Mouse (Mus musculus) megakaryocyte progenitor cell, adult 5-6 weeks (primary cell): ENCODE measurements around the gene Coq8a. TPM values are rescaled to one million over a fixed set of nuclear protein-coding genes. Genes with fewer than 3 reads are reported as not detected.

Experiments used
- ATAC-seq: replicated peaks from 2 replicates; pipeline ENCODE4 v1.8.0; 2016; ENCODE audit warnings: mild to moderate bottlenecking, moderate TSS enrichment, inconsistent platforms; ENCODE audit not compliant: poor library complexity
- total RNA-seq, 2 experiments: library from RNA; stranded (forward) in 1 of 2; stranded (reverse) in 1 of 2; fragments of 157-497, 149-512 nt in 1 of 2; fragments of 200-1000 nt in 1 of 2; gene quantifications; 2 replicates each; pipeline versions ENCODE4 v1.2.3 to v1.2.4; 2015 to 2017

Coq8a gene
- total RNA-seq, 2 experiments from 2014 or later = 2.6 to 8.9 TPM

- ATAC-seq = no peak
Measured at GRCm38 (mm10) chr1:180178340-180178739, 21.1 kb downstream of the Coq8a start.

- no peak for ATAC-seq
Measured at GRCm38 (mm10) chr1:180176784-180177183, 22.6 kb downstream of the Coq8a start.

DNA sequence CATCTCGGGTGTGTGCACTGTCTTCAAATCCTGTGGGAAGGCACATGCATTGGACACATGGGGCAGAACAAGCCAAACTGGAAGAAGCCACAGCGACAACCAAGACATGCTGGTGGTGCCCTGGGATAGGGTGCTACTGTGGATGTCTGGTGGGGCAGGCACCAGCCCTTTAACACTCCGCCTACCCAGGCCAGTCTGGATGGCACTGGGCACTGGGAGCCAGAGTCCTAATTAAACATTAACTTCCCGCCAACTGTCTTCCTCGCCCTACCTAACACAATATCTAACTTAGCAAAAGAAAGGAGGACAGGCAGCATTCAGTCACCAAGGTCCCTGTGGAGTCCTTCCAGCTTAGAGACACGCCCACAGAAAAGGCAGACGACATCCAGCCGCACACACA, 23.8 kb downstream of the Coq8a start:
- no peak for ATAC-seq

DNA sequence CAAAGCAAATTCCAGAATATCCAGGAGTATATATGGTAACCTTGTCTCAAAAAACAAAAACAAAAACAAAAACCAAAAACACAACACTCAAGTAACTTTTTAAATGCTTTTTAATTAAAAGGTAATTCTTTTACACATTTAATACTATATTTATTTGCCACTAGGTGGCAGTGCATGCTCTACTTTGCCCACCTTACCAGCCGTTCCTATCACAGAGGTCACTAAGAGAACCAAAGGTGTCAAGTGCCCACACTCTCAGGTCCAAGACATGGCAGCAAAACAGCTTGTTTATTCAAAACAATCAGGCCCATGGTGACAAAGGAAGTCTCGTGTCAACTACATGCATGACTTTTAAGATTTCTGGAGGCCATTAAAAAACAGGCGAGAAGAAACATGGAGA, 24.2 kb downstream of the Coq8a start:
- peak; percentile 82 for ATAC-seq

GRCm38 (mm10) chr1:180174718-180175117, 24.7 kb downstream of the Coq8a start:
- no peak for ATAC-seq

DNA sequence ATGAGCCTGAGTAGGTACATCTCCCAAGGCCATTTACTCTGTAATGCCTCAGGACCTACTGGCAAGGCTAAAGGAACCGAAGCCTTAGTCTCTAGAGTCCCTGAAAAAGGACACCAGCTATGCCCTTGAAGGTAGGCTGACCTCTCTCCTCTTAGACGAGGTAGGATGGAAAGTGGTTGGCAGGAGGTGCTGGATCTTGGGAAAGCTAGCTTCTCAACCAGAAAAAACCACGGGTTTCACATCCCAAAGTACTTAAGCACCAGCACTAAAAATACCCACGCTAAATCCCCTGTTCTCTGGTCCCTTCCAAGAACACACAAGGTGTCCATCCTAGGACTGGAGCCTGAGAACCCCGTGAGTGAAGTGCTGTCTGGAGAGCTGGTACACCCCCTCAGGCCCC, 26.4 kb downstream of the Coq8a start:
- no peak for ATAC-seq

GRCm38 (mm10) chr1:180172600-180172999, 26.8 kb downstream of the Coq8a start:
- ATAC-seq = no peak

- no peak for ATAC-seq
Measured at GRCm38 (mm10) chr1:180171883-180172282, 27.5 kb downstream of the Coq8a start.

DNA sequence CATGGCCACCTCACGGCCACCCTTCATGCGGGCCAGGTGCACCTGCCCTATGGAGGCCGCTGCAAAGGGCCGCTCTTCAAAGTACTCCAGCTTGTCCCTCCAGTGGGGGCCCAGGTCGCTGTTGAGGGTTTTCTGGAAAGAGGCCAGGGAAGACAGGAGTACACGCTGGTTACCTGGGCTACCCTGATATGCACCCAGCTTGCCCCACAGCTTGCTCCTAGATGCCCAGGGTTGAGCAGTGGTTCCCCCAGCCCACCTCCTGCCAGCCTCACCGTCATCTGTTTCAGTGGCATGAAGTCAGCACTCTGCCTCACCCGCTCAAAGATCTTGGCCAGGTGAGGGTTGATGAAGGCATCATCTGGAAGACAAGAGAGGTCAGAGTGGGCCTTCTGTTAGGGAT, 29.3 kb downstream of the Coq8a start:
- no peak for ATAC-seq

GRCm38 (mm10) chr1:180169161-180169560, 30.2 kb downstream of the Coq8a start:
- no peak for ATAC-seq

GRCm38 (mm10) chr1:180168294-180168693, 31.1 kb downstream of the Coq8a start:
- ATAC-seq = no peak

DNA sequence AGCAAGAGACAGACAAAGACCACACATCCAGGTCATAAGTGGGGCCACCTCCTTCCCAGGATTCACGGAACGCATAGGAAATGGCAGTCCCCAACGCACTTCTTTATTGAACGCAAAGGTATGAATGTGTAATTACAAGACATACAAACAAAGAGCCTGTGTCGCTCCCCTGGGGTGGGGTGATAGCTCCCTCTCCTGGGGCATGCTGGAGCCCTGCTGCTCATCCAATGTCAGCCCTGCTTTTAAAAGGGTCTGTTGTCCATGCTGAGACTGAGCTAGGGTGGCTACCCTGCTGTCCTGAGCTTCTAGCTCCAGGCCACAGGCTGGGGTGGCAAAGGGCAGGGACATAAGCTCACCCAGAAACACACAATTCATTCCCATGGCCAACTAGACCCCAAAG, 32.9 kb downstream of the Coq8a start:
- 0 out of 2 replicates have a peak, but pooled peaks have one; percentile 31 for ATAC-seq

- no peak for ATAC-seq
Measured at GRCm38 (mm10) chr1:180162986-180163385, 36.4 kb downstream of the Coq8a start.

GRCm38 (mm10) chr1:180161566-180162355, 37.6 kb downstream of the Coq8a start:
- no peak for ATAC-seq

DNA sequence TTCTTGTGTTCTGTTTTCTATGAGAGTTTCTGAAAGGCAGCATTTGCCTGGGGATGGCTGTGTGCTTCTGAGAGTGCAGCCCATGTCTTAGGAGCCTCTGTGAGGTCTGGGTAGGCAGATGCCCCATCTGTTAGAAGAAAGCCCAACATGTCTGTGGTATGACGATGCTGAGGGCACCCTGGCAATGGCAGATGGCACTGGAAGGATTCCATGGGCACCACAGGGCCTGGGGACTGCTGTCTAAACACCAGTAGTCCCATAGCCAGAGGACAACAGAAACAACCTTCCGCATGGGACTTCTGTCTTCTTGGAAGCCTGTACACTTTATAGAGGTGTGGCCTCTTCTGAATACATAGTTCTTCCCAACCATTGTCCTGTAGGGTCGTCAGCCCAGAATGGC, 38.2 kb downstream of the Coq8a start:
- no peak for ATAC-seq

DNA sequence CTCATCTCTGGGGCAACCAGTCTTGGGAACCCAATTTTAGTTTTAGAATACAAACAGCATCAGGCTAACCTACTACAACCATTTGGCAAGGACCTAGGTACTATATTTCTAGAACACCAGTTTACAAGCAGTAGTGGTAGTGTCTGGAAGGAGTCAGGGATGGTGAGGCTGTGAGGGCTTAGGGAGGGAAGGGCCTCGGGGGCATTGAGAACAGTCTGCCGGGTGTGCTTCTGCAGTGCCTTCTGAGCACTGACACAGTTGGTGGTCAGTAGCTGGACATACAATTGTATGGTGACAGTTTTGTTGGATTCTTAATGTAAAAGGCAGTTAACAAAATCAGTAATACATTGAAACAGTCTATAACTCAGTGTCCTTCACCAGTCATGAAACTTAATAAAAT, 38.9 kb downstream of the Coq8a start:
- ATAC-seq = no peak

- ATAC-seq = no peak
Measured at GRCm38 (mm10) chr1:180158648-180159047, 40.8 kb downstream of the Coq8a start.

- no peak for ATAC-seq
Measured at GRCm38 (mm10) chr1:180151191-180151590, 48.2 kb downstream of the Coq8a start.

DNA sequence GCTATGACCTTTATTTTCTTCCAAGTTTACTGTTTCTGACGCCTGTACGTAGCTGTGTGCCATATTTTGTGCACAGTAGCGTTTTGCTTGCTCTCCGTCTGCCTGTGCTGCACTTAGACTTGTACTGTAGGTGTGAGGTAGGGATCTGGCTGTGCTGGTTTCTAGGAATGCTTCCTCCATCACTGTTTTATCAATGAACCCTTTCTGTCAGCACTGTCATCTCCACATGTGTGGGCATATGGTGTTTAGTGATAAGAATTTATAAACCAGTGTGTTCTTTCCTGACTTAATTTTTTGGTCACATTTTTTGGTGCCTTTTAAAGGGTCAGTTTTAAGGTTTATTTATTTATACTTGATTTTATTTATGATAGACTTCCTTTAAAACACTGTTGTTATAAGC, 50.8 kb downstream of the Coq8a start:
- peak; percentile 87 for ATAC-seq

- peak; percentile 77 for ATAC-seq
Measured at GRCm38 (mm10) chr1:180148036-180148435, 51.4 kb downstream of the Coq8a start.

DNA sequence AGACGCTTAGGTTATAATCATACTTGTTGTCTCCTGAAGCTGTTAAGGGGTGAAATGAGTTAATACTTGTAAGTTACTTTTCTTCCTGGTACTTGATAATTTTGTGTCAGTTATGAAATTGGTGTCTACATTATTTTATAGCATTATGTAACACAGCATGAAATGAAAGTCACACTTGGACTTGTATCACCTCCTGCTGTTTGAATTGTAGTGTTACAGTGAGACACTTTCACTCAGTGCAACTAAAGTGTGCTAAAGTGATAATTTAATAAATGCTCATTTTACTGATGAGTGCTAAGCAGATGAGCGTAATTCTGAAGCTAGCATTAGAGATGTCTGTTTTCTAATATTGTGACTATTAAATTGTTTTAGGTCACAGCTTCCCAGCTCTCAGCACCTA, 58.4 kb downstream of the Coq8a start:
- ATAC-seq = no peak

DNA sequence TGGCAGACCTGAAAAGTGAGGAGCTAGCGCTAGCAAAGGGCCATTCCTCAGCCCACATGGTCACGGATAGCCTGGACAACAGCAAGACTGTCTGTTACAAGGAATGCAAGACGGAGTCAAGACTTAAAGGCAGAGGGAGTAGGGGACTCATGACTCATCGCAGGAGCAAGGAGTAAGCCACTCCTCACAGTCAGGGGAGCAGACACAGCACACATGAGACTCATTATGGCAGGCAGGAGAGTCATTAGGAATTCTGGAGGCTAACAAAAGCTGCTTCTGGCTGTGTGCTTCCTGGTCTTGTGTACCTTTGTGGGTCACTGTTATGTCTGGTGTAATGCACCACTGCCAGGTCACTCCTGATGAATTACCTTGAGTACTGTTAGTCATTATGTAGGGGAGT, 60.2 kb downstream of the Coq8a start:
- no peak for ATAC-seq

GRCm38 (mm10) chr1:180132187-180132586, 67.2 kb downstream of the Coq8a start:
- no peak for ATAC-seq
